Mouse (Mus musculus): ENCODE data around the gene Tnr. TPM values are rescaled to one million over a fixed set of nuclear protein-coding genes. Genes with fewer than 3 reads are reported as not detected.

The Tnr gene
- polyA plus RNA-seq, 1 experiment from 2014 or later: 0.47 TPM

DNA sequence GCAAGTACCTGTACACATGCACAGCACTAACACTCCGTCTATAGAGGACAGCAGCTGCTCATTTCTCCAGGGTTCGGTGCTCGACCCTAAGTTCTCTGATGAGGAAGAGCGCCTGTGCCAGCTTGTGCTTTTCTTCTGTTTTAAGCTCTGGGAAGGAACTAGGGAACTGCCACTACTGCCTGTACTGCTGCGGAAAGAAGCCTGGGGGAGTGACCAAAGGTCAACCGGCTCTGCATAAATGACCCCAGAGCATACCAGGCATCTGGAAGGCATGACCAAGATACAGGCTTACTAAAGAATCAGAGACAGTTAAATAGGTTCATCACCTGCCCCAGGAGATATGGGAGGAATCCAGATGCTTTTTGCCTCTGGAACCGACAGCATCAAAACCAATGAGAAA is 224.4 kb downstream of the Tnr start:
- H3K4me3 ChIP-seq (ENCODE audit: low read depth, low read length): no peak overlapping the region
- TF ChIP-seq CTCF (IDR thresholded peaks at IDR 0.05; ENCODE audit: low read depth): no peak
- no peaks in the 10 kb centered on the region for H3K36me3 ChIP-seq (ENCODE audit: control insufficient read depth, insufficient read depth)
- WGBS: 78% methylated on average over 7 of the region's 7 CpGs
- no peaks in the 10 kb centered on the region for H3K27me3 ChIP-seq (replicated peaks; ENCODE audit: control insufficient read depth, insufficient read depth, low read length)
- no peak overlapping the region for H3K27ac ChIP-seq (ENCODE audit: low read depth, low read length)
- ATAC-seq: no peak
- H3K9me3 ChIP-seq (ENCODE audit: control insufficient read depth): no peaks in the 10 kb centered on the region
- no peaks in the 10 kb centered on the region for H3K4me1 ChIP-seq (replicated peaks; ENCODE audit: control insufficient read depth, insufficient read depth, low read length)
- H3K9ac ChIP-seq (ENCODE audit: low read depth, low read length): no peak overlapping the region
- no peak overlapping the region for H3K4me2 ChIP-seq (replicated peaks; ENCODE audit: low read depth)

DNA sequence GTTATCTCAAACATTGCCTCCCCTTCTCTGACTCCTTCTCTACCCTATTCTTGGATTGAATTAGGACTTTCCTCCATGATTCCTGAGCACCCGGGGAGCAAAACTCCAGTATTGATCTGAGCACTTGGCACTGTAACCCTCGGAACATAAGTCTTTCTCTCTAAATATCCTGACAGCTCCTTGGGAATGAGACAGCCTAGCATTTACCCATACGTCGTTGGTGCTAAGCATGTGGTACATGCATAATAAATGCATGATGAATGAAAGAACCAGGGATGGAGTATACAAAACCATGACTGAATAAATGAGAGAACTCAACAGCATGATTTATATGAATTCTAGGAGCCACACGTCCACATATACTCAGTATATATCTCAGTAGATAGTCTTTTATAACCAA is 226.8 kb downstream of the Tnr start:
- no peak for TF ChIP-seq CTCF (IDR thresholded peaks at IDR 0.05; ENCODE audit: low read depth)
- no peak for ATAC-seq
- Histone ChIP-seq H3K9ac (ENCODE audit: low read depth, low read length) (no peak overlapping the region), H3K27ac (ENCODE audit: low read depth, low read length) (no peak overlapping the region), H3K4me2 (replicated peaks; ENCODE audit: low read depth) (no peak overlapping the region), H3K4me1 (replicated peaks; ENCODE audit: control insufficient read depth, insufficient read depth, low read length) (no peaks in the 10 kb centered on the region), H3K9me3 (ENCODE audit: control insufficient read depth) (no peaks in the 10 kb centered on the region), H3K36me3 (ENCODE audit: control insufficient read depth, insufficient read depth) (no peaks in the 10 kb centered on the region), H3K27me3 (replicated peaks; ENCODE audit: control insufficient read depth, insufficient read depth, low read length) (no peaks in the 10 kb centered on the region), H3K4me3 (ENCODE audit: low read depth, low read length) (no peak overlapping the region)
- 49% methylated on average over 5 of the region's 5 CpGs for WGBS

DNA sequence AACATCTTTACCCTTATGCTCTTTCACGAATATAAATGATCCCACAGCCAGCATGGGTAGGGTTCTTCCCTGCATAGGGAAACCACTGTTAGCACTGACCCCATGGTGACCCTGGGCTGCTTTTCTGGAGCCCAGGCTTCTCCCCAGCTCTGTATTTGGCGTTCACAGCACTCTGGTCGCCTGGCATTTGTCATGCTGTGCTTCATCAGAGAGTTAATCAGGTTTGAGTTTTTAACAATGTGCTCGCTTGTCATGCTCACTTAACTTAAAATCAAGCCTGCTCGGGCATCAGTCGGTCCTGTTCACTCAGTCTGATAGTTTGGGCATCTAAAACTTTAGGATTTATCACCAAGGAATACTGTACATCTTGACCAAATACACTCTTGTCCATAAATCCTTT is 227.3 kb downstream of the Tnr start:
- no peak overlapping the region for H3K27ac ChIP-seq (ENCODE audit: low read depth, low read length)
- no peaks in the 10 kb centered on the region for H3K27me3 ChIP-seq (replicated peaks; ENCODE audit: control insufficient read depth, insufficient read depth, low read length)
- 36% methylated on average over 6 of the region's 6 CpGs for WGBS
- no peak for TF ChIP-seq CTCF (IDR thresholded peaks at IDR 0.05; ENCODE audit: low read depth)
- H3K4me3 ChIP-seq (ENCODE audit: low read depth, low read length): no peak overlapping the region
- no peaks in the 10 kb centered on the region for H3K9me3 ChIP-seq (ENCODE audit: control insufficient read depth)
- no peak overlapping the region for H3K4me2 ChIP-seq (replicated peaks; ENCODE audit: low read depth)
- no peaks in the 10 kb centered on the region for H3K36me3 ChIP-seq (ENCODE audit: control insufficient read depth, insufficient read depth)
- no peak overlapping the region for H3K9ac ChIP-seq (ENCODE audit: low read depth, low read length)
- no peaks in the 10 kb centered on the region for H3K4me1 ChIP-seq (replicated peaks; ENCODE audit: control insufficient read depth, insufficient read depth, low read length)
- no peak for ATAC-seq

DNA sequence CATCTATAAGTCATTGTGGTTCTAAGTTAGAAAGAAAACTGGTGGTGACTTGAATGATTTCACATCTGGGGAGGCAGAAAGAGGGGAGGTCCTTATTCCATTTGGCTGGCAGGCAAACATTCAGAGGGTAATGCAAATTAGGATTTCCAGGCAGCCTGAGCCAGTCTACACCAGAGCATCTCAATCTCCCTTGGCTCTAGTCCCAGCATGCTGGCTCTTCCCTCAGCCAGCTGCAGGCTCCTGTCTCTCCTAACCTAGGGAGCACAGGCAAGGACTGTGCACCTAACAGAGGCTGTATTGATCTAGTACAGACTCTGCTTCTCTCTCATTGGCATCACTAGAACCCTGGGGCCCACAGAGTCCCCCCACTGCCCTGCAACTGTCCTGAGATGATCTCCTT is 237.4 kb downstream of the Tnr start:
- Histone ChIP-seq H3K36me3 (ENCODE audit: control insufficient read depth, insufficient read depth) (no peaks in the 10 kb centered on the region), H3K4me1 (replicated peaks; ENCODE audit: control insufficient read depth, insufficient read depth, low read length) (no peaks in the 10 kb centered on the region), H3K27me3 (replicated peaks; ENCODE audit: control insufficient read depth, insufficient read depth, low read length) (no peaks in the 10 kb centered on the region), H3K27ac (ENCODE audit: low read depth, low read length) (no peak overlapping the region), H3K4me3 (ENCODE audit: low read depth, low read length) (no peak overlapping the region), H3K4me2 (replicated peaks; ENCODE audit: low read depth) (no peak overlapping the region), H3K9ac (ENCODE audit: low read depth, low read length) (no peak overlapping the region), H3K9me3 (ENCODE audit: control insufficient read depth) (no peaks in the 10 kb centered on the region)
- no peak for ATAC-seq
- no peak for TF ChIP-seq CTCF (IDR thresholded peaks at IDR 0.05; ENCODE audit: low read depth)

DNA sequence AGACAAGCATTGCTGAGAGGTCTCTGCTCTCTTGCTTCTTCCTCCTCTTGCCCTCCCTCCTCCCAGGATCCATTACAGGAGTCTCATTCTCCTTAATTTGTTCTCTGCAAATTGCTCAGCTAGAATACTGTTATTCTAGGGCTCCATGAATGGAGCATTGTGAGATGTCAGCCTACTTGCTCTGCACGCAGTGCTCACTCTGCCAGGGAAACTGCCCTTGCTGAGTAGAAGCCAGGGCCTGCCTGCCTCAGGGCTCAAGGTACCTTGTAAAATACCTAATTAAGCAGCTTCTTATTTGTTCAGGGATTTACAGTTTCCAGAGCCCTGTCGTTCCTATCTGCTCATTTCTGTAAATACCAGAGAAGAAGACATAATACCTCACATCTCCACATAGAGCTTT is 240.3 kb downstream of the Tnr start:
- no peak for TF ChIP-seq CTCF (IDR thresholded peaks at IDR 0.05; ENCODE audit: low read depth)
- Histone ChIP-seq H3K27ac (ENCODE audit: low read depth, low read length) (no peak overlapping the region), H3K4me1 (replicated peaks; ENCODE audit: control insufficient read depth, insufficient read depth, low read length) (no peaks in the 10 kb centered on the region), H3K36me3 (ENCODE audit: control insufficient read depth, insufficient read depth) (no peaks in the 10 kb centered on the region), H3K4me2 (replicated peaks; ENCODE audit: low read depth) (no peak overlapping the region), H3K27me3 (replicated peaks; ENCODE audit: control insufficient read depth, insufficient read depth, low read length) (no peaks in the 10 kb centered on the region), H3K9ac (ENCODE audit: low read depth, low read length) (no peak overlapping the region), H3K9me3 (ENCODE audit: control insufficient read depth) (no peaks in the 10 kb centered on the region), H3K4me3 (ENCODE audit: low read depth, low read length) (no peak overlapping the region)
- 50% methylated on average over 2 of the region's 2 CpGs for WGBS
- no peak for ATAC-seq

DNA sequence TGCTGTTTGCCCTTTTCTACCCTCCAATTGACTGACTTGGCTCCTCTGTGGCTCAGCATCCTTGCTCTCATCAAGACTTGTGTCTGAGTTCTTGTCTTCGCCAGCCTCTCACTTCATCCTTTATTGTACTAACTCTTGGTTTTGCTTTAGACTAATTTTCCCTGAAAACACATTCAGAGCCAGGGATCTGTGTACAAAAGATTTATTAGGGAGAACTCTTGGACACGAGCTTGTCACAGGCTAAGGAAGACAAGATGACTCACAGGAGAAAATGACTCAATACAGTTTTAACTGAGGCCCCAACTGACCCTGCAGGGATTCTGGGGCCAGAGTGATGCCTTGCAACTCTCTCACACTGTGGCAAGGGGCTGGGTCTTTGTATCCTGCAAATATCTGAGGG is 241.3 kb downstream of the Tnr start:
- 62% methylated on average over 2 of the region's 2 CpGs for WGBS

DNA sequence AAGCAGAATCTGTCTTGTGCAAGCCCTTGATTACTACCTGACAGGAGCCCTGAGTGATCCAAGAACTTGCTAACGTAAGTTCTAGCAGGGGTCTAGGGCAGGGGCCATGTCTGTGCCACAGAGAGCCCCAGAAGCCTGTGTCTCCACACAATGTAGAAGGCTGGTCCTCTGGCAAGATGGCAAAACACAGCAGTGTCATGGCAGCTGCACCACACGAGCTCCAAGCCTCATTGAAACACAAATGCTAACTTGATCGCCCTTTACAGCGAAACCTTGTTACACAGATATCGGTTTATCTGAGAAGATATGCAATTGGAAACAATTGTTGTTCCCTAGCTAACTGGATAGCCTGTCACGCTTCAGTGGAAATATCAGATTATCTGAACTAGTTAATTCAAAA is 246.4 kb downstream of the Tnr start:
- WGBS: 69% methylated on average over 6 of the region's 6 CpGs
- no peaks in the 10 kb centered on the region for H3K9me3 ChIP-seq (ENCODE audit: control insufficient read depth)
- H3K4me1 ChIP-seq (replicated peaks; ENCODE audit: control insufficient read depth, insufficient read depth, low read length): no peaks in the 10 kb centered on the region
- ATAC-seq: no peak
- H3K27me3 ChIP-seq (replicated peaks; ENCODE audit: control insufficient read depth, insufficient read depth, low read length): no peaks in the 10 kb centered on the region
- no peak overlapping the region for H3K27ac ChIP-seq (ENCODE audit: low read depth, low read length)
- H3K9ac ChIP-seq (ENCODE audit: low read depth, low read length): no peak overlapping the region
- TF ChIP-seq CTCF (IDR thresholded peaks at IDR 0.05; ENCODE audit: low read depth): no peak
- H3K4me2 ChIP-seq (replicated peaks; ENCODE audit: low read depth): no peak overlapping the region
- H3K36me3 ChIP-seq (ENCODE audit: control insufficient read depth, insufficient read depth): no peaks in the 10 kb centered on the region
- no peak overlapping the region for H3K4me3 ChIP-seq (ENCODE audit: low read depth, low read length)

More for the DNA sequence above, 241.3 kb downstream of the Tnr start:
- Histone ChIP-seq H3K36me3 (ENCODE audit: control insufficient read depth, insufficient read depth) (no peaks in the 10 kb centered on the region), H3K4me1 (replicated peaks; ENCODE audit: control insufficient read depth, insufficient read depth, low read length) (no peaks in the 10 kb centered on the region), H3K9ac (ENCODE audit: low read depth, low read length) (no peak overlapping the region), H3K27ac (ENCODE audit: low read depth, low read length) (no peak overlapping the region), H3K4me2 (replicated peaks; ENCODE audit: low read depth) (no peak overlapping the region), H3K9me3 (ENCODE audit: control insufficient read depth) (no peaks in the 10 kb centered on the region), H3K4me3 (ENCODE audit: low read depth, low read length) (no peak overlapping the region), H3K27me3 (replicated peaks; ENCODE audit: control insufficient read depth, insufficient read depth, low read length) (no peaks in the 10 kb centered on the region)
- ATAC-seq: no peak
- TF ChIP-seq CTCF (IDR thresholded peaks at IDR 0.05; ENCODE audit: low read depth): no peak

Measured in intestine, postnatal 0 days (tissue).